Mouse (Mus musculus): ENCODE measurements around the gene Nedd9. TPM values are rescaled to one million over a fixed set of nuclear protein-coding genes. Genes with fewer than 3 reads are reported as not detected.

Gene Nedd9
- polyA plus RNA-seq (2016; fragmentation: Nextera tagmentation; extraction: Ambion mirVana), result 28.9 and 30.7 TPM in 2 replicates

DNA sequence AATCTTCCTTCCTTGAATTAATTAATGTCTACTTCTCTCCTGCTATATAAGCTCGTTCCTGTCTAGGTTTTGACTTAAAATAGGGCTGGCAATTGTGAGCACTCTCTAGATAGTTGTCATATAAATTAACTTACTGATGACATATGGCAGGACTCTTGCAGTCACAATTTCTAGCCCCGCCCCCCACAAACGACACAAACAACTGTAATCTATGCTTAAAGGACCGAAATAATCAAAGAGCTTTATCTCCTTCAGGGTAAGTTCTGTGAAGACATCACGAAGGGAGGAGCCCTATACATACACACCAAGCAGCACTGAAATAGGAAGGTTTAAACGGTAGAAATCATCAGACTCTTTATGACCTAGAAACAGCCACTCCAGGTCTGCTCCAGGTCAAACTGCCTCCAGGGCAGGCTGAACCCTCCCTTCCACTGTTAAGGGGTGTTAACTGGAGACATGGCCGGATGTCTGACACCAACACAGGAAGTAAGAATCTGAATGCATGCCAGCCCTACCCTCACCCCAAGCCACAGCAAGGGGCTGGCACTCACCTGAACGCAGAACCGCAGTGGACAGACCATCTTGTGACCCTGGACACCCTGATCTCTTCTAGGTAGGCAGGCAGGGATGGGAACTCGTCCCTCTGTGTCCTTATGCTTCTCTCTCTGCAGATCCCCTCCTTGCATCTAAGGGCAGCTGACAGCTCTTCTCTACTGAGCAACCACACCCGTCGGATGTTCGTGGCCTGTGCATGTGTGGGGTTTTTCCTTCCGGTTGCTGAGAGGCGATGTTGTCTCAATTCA is at the start of gene Nedd9:
Nedd9 (minus strand) TSS at position 757 of the 803 bp plus-strand sequence.
- no peak within 1 kb of the TSS for H3K4me3 ChIP-seq
- H3K9ac ChIP-seq, result no peak within 1 kb of the TSS
- H3K27ac ChIP-seq, result no peak within 1 kb of the TSS
- H3K4me2 ChIP-seq (replicated peaks), result no peak within 1 kb of the TSS
- 74% methylated on average over 15 of the region's 15 CpGs for WGBS
- no peaks in the 10 kb centered on the region for H3K36me3 ChIP-seq
- H3K4me1 ChIP-seq, result peaks cover 8% of the 10 kb centered on the region; the same call in 1 of the 2 replicates
- H3K27me3 ChIP-seq (replicated peaks), result no peaks in the 10 kb centered on the region
- ATAC-seq (ENCODE audit: low FRiP score, low read depth), result no peak
- no peaks in the 10 kb centered on the region for H3K9me3 ChIP-seq

DNA sequence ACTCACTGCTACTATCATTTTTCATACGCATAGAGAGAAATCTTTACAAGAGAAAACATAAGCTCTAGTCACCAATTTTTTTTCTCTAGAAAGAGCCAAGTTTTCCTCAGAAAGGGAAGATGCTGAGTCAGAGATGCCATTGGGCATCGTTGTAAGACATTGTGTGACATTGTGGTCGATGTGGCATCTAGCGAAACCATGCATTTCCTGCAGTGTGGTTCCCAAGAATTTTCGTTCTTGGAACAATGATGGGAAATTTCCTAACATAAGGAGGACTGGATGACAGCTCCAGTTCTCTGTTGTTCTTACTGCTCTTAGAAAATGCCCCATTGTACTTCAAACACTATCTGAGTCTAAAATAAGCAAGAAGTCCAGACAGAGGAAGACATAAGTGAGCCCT is 45.5 kb upstream of the Nedd9 start:
- no peak for ATAC-seq (ENCODE audit: low FRiP score, low read depth)
- Histone ChIP-seq H3K9ac (no peak overlapping the region), H3K4me1 (no peaks in the 10 kb centered on the region), H3K4me3 (no peak overlapping the region), H3K4me2 (replicated peaks) (no peak overlapping the region), H3K36me3 (no peaks in the 10 kb centered on the region), H3K9me3 (no peaks in the 10 kb centered on the region), H3K27me3 (replicated peaks) (no peaks in the 10 kb centered on the region), H3K27ac (no peak overlapping the region)
- 83% methylated on average over 5 of the region's 5 CpGs for WGBS

DNA sequence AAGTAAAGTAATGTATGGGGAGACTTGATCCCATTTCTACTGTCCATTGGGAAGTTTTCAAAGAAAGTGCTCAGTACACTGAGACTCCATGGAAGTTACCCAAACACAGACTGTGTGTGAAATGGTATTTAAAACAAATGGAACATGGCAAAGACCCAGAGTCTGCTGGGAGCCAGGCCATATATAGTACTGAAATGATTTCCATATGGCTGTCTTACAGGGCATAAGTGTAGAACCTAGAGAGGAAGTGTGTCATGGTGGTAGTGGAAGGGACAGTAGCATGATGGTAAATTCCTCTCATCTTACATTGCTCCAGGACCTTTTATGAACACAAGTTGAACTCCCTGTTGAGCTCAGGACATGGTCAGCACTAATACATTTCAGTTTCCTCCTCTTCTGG is 43.2 kb upstream of the Nedd9 start:
- Histone ChIP-seq H3K36me3 (no peaks in the 10 kb centered on the region), H3K27me3 (replicated peaks) (no peaks in the 10 kb centered on the region), H3K9ac (no peak overlapping the region), H3K27ac (no peak overlapping the region), H3K4me2 (replicated peaks) (no peak overlapping the region), H3K4me1 (no peaks in the 10 kb centered on the region), H3K4me3 (no peak overlapping the region), H3K9me3 (no peaks in the 10 kb centered on the region)
- ATAC-seq (ENCODE audit: low FRiP score, low read depth), result no peak

DNA sequence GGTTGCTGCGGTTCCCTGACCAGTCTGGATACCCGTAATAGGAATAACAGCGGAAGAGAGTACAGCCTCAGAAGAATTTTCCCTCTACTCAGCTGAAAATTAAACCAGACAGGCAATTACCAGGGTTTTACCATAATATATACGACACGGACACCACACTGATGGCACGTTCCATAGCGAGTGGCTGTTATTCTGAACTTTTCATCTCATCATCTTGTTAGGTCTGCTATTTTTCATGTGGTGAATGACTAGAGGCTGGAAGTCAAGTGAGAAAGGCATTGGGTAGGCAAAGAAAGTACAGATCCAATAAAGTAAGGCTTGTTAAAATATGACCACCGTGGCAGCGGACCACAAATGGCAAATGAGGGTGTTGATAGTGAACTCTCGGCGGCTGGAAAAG is 37.0 kb upstream of the Nedd9 start:
- Histone ChIP-seq H3K4me2 (replicated peaks) (no peak overlapping the region), H3K4me1 (no peaks in the 10 kb centered on the region), H3K4me3 (no peak overlapping the region), H3K36me3 (no peaks in the 10 kb centered on the region), H3K9ac (no peak overlapping the region), H3K9me3 (no peaks in the 10 kb centered on the region), H3K27ac (no peak overlapping the region), H3K27me3 (replicated peaks) (no peaks in the 10 kb centered on the region)
- WGBS, result 94% methylated on average over 11 of the region's 11 CpGs
- ATAC-seq (ENCODE audit: low FRiP score, low read depth), result no peak

- H3K9ac ChIP-seq, result no peak overlapping the region
Measured at GRCm38 (mm10) chr13:41521296-41521695, 34.1 kb upstream of the Nedd9 start.

GRCm38 (mm10) chr13:41520549-41521161 is 33.5 kb upstream of the Nedd9 start:
- H3K36me3 ChIP-seq, result no peaks in the 10 kb centered on the region
- no peak overlapping the region for H3K4me3 ChIP-seq
- H3K27ac ChIP-seq, result no peak overlapping the region
- H3K27me3 ChIP-seq (replicated peaks), result no peaks in the 10 kb centered on the region
- no peaks in the 10 kb centered on the region for H3K4me1 ChIP-seq
- no peaks in the 10 kb centered on the region for H3K9me3 ChIP-seq
- no peak overlapping the region for H3K9ac ChIP-seq
- no peak for ATAC-seq (ENCODE audit: low FRiP score, low read depth)
- 92% methylated on average over 5 of the region's 5 CpGs for WGBS
- no peak overlapping the region for H3K4me2 ChIP-seq (replicated peaks)

More at GRCm38 (mm10) chr13:41521296-41521695, 34.1 kb upstream of the Nedd9 start:
- ATAC-seq (ENCODE audit: low FRiP score, low read depth), result no peak
- Histone ChIP-seq H3K36me3 (no peaks in the 10 kb centered on the region), H3K27ac (no peak overlapping the region), H3K9me3 (no peaks in the 10 kb centered on the region), H3K27me3 (replicated peaks) (no peaks in the 10 kb centered on the region), H3K4me1 (no peaks in the 10 kb centered on the region), H3K4me3 (no peak overlapping the region), H3K4me2 (replicated peaks) (no peak overlapping the region)
- 83% methylated on average over 4 of the region's 4 CpGs for WGBS

GRCm38 (mm10) chr13:41519792-41520191 is 32.6 kb upstream of the Nedd9 start:
- Histone ChIP-seq H3K27ac (no peak overlapping the region), H3K9ac (no peak overlapping the region), H3K4me2 (replicated peaks) (no peak overlapping the region), H3K4me3 (no peak overlapping the region), H3K9me3 (no peaks in the 10 kb centered on the region), H3K36me3 (no peaks in the 10 kb centered on the region), H3K27me3 (replicated peaks) (no peaks in the 10 kb centered on the region), H3K4me1 (no peaks in the 10 kb centered on the region)
- ATAC-seq (ENCODE audit: low FRiP score, low read depth), result no peak
- WGBS, result 90% methylated on average over 4 of the region's 4 CpGs

GRCm38 (mm10) chr13:41517193-41517592 is 30.0 kb upstream of the Nedd9 start:
- no peak overlapping the region for H3K4me2 ChIP-seq (replicated peaks)
- H3K4me1 ChIP-seq, result no peaks in the 10 kb centered on the region
- no peak for ATAC-seq (ENCODE audit: low FRiP score, low read depth)
- H3K27me3 ChIP-seq (replicated peaks), result no peaks in the 10 kb centered on the region
- no peaks in the 10 kb centered on the region for H3K9me3 ChIP-seq
- H3K9ac ChIP-seq, result no peak overlapping the region
- no peak overlapping the region for H3K27ac ChIP-seq
- no peak overlapping the region for H3K4me3 ChIP-seq
- WGBS, result 91% methylated on average over 4 of the region's 4 CpGs
- no peaks in the 10 kb centered on the region for H3K36me3 ChIP-seq

GRCm38 (mm10) chr13:41515749-41516148 is 28.6 kb upstream of the Nedd9 start:
- no peaks in the 10 kb centered on the region for H3K9me3 ChIP-seq
- H3K4me3 ChIP-seq, result no peak overlapping the region
- H3K4me1 ChIP-seq, result no peaks in the 10 kb centered on the region
- H3K27ac ChIP-seq, result no peak overlapping the region
- no peak overlapping the region for H3K4me2 ChIP-seq (replicated peaks)
- 85% methylated on average over 4 of the region's 4 CpGs for WGBS
- ATAC-seq (ENCODE audit: low FRiP score, low read depth), result no peak
- H3K36me3 ChIP-seq, result no peaks in the 10 kb centered on the region
- no peak overlapping the region for H3K9ac ChIP-seq
- H3K27me3 ChIP-seq (replicated peaks), result no peaks in the 10 kb centered on the region

DNA sequence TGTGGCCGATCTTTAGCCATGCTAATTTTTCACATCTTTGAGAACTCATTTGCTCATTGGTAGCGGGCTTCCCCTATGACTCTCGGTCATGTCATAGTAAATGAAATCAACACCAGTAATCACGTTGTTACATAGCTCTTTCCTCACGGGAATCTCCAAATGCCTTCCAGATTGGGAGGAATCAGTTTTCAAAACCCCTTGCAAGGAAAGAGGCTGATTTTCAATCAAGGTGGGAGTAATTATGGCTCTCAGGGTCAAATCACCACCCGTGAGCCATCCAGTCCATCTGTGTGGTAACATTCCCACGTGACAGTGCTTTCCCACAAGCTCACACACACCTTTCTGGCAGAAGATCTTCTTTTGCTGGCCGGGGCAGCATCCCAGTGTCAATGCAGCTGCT is 27.8 kb upstream of the Nedd9 start:
- Histone ChIP-seq H3K36me3 (no peaks in the 10 kb centered on the region), H3K9ac (no peak overlapping the region), H3K27ac (no peak overlapping the region), H3K4me2 (replicated peaks) (no peak overlapping the region), H3K4me3 (no peak overlapping the region), H3K9me3 (no peaks in the 10 kb centered on the region), H3K27me3 (replicated peaks) (no peaks in the 10 kb centered on the region), H3K4me1 (peaks cover 2% of the 10 kb centered on the region; the same call in 1 of the 2 replicates)
- no peak for ATAC-seq (ENCODE audit: low FRiP score, low read depth)
- 70% methylated on average over 8 of the region's 8 CpGs for WGBS

- no peak overlapping the region for H3K4me2 ChIP-seq (replicated peaks)
- no peaks in the 10 kb centered on the region for H3K36me3 ChIP-seq
- no peak for ATAC-seq (ENCODE audit: low FRiP score, low read depth)
- WGBS, result 91% methylated on average over 3 of the region's 3 CpGs
- no peaks in the 10 kb centered on the region for H3K27me3 ChIP-seq (replicated peaks)
- no peak overlapping the region for H3K4me3 ChIP-seq
- no peak overlapping the region for H3K9ac ChIP-seq
- H3K4me1 ChIP-seq, result peaks cover 2% of the 10 kb centered on the region; the same call in 1 of the 2 replicates
- H3K27ac ChIP-seq, result no peak overlapping the region
- no peaks in the 10 kb centered on the region for H3K9me3 ChIP-seq
Measured at GRCm38 (mm10) chr13:41513456-41513855, 26.3 kb upstream of the Nedd9 start.

DNA sequence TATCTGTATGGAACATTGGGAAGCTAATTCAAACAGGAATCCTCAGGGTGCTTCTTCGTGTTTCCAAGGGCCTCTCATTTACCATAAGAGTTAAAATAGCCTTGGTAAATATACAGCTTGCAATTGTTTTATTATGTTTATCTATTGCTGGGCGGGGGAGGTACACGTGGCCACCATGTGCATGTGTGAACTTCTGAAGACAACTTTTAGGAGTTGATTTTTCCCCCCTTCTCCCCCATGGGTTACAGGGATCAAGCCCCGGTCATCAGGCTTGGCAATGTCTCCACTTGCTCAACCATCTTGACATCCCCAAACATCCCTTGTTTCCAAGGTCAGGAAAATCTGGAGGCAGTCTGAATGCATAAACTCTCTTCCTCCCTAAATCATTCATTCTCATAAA is 25.1 kb upstream of the Nedd9 start:
- ATAC-seq (ENCODE audit: low FRiP score, low read depth), result no peak
- WGBS, result 62% methylated on average over 4 of the region's 4 CpGs
- H3K4me3 ChIP-seq, result no peak overlapping the region
- H3K27me3 ChIP-seq (replicated peaks), result no peaks in the 10 kb centered on the region
- no peak overlapping the region for H3K27ac ChIP-seq
- H3K9ac ChIP-seq, result no peak overlapping the region
- H3K36me3 ChIP-seq, result no peaks in the 10 kb centered on the region
- H3K4me2 ChIP-seq (replicated peaks), result no peak overlapping the region
- no peaks in the 10 kb centered on the region for H3K9me3 ChIP-seq
- H3K4me1 ChIP-seq, result peaks cover 2% of the 10 kb centered on the region; the same call in 1 of the 2 replicates

Measured in neural tube, embryonic 12.5 days (tissue).